Mouse (Mus musculus): ENCODE data around the gene Cnpy3.
A peak's percentile ranks its signal among the peaks of the same experiment; 100 is the strongest.

Gene Cnpy3

GRCm38 (mm10) chr17:46763544-46763943, 11.5 kb upstream of the Cnpy3 start, which contains the start of gene Ptcra:
Gene Ptcra (minus strand): TSS chr17:46763712.
- no peak for DNase-seq

DNA sequence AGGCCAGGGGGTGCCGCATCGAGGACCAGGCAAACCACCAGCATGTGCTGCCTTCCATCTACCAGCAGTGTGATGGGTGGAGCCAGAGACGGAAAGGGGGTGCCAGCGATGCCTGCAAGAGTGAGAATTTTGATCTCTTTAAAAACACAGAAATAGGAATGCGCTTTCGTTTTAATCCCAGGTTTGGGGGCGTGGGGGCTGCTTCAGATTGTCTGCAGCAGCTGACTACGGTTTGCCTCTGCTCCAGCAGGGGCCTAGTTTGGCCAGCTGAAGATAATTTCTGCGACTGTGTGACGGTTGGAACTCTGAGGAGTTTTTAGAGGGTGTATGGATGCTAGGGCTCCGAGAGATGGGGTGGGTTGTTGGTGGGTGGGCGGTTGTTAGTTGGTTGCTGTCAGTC, 6.7 kb upstream of the Cnpy3 start:
- DNase-seq: no peak

DNA sequence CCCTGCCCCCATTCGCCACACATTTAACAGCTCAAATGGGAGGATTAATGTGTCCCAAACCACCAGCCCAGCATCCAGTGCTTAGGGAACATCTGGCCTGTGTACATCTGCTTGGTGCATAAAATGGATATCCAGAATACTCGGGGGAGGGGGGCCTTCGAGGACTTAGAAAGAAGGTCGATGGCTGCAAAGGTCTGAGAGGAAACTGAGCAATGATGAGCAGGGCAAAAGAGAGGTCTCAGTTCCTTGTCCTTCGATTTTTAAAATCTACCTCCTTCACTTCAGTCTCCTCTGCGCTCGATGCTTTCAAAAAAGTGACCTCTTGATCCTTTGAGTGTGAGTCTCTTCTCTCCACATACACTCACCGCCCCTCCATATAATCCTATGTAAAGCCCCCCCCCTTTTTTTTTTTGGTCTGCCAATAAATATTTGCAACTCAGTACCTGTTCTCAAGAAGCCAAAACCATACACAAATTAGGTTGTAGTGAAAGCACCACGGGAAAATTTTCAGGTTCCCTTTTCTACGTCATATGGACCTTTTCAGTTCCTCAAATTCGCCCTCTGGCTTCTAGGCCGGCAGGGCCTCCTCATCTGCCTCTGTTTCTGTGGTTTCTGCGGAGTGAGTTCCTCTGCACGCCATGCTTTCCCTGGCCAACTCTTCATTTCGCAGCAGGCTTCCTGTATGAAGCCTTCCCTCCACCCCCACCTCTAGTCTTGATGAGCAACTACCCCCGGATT, 789 bp downstream of the Cnpy3 start:
- DNase-seq: no peak

DNA sequence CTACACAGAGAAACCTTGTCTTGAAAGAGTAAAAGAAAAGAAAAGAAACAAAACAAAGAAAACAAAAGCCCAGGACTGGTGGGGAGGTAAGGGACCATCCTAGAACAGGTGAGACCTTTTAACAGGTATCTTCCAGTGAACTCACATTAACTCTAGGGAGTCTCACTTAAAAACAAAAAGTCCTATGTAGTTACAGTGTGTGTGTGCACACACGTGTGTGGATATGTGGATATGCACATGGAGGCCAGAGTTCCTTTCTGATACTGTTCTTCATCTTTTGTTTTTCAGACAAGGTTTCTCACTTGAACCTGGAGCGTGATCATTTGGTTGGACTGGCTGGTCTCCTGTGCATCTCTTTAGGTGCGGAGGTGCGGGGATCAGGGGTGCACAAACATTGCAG, 1.4 kb downstream of the Cnpy3 start:
- no peak for DNase-seq

GRCm38 (mm10) chr17:46749282-46749681, 2.7 kb downstream of the Cnpy3 start:
- DNase-seq: no peak

DNA sequence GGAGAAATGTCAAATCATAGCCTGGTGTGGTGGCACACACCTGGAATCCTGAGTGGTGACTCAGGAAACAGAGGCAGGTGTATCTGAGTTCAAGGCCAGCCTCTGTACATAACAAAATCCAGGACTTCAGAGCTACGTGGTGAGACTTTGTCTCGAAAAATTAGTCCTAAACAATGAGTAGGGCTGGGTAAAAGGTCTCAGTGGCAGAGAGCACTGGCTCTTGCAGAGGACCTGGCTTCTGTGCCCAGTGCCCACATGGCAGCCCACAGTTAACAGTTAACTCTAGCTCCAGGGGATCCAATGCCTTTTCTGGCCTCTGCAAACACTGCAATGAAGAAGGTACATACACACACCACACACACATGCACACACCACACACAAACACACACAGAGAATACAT, 4.2 kb downstream of the Cnpy3 start:
- DNase-seq: no peak

DNA sequence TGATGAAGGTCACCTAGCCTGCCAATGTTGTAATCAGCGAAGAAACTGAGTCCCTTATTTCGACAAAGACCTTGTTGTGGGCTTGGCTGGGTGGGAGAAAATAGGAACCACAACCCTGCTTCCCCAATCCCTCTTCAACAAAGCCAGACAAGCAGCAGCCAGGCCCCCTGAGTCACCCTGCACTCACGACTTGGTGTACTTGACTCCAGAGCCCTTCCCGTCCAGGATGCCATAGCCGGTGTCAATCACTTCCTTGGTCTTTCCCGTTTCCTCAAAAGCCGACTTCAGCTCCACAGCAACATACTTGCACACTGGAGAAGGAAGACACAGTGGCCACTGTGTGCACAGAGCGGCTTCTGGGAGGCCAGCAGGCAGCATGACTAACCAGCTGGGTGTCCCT, 4.8 kb downstream of the Cnpy3 start:
- DNase-seq: no peak

- DNase-seq: no peak
Measured at GRCm38 (mm10) chr17:46745506-46745905, 6.5 kb downstream of the Cnpy3 start.

GRCm38 (mm10) chr17:46742986-46743385, 9.0 kb downstream of the Cnpy3 start:
- no peak for DNase-seq

GRCm38 (mm10) chr17:46741305-46741704, 10.7 kb downstream of the Cnpy3 start:
- DNase-seq: no peak

DNA sequence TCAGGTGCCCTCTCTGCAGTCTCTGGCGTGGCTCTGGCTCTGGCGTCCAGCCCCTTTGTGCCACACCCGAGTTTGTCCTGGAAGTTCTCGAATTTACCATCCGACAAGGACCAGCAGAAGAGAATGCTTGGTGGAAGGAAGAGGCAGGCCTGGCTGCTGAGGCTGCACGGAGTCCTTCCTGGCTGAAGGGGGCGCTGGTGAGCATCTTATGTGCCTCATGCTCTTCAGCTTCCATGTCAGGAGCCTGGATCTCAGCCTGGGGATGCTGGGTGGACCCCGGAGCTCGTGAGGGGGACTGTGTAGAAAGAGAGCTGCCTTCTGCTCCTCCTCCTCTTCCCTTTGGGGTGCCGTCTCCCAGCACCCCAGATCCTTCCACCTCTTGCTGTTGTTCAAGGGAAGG, 15.9 kb downstream of the Cnpy3 start:
- DNase-seq: no peak

DNA sequence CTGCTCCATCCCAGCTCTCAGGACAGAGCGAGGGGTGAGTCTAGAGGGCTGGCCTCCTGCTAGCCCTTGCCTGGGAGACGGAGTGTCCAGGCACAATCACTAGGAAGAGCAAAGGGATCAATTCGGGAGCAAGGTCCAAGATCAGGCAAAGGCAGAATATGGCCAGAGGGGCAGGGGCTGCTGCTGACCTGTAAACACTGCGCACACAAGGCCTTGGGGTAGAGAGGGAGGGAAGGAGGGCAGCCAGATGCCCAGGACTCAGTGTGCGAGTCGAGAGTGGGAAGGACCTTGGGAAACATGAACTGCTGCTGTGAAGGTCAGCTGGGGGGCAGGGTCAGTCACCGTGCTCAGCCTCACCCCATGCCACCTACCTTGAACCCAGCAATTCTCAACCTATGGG, 16.7 kb downstream of the Cnpy3 start:
- DNase-seq: no peak

- DNase-seq: no peak
Measured at GRCm38 (mm10) chr17:46734055-46734454, 18.0 kb downstream of the Cnpy3 start.

DNA sequence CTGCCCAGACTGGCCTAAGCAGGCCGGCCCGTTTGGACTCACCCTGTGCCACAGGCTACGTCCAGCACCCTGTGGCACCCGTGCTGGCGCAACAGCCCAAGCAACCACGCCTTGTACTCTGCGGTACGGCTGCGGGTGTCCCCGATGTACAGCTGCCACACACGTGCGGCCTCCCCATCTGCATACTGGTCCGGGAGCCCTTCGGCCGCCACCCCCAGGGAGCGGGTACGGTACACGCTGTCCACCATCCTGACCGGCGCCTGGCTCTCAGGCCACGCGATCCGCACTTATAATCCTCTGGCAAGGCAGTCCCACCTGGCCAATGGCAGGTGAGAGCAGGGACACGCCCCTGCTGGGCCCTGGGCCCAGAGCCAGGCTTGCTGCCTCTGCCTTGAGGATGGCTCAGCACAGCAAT, 23.1 kb downstream of the Cnpy3 start, which contains the start of gene Gnmt:
Gene Gnmt (minus strand): TSS at position 265 of the 415 bp plus-strand sequence.
- DNase-seq: peak; percentile 87 to 90

DNA sequence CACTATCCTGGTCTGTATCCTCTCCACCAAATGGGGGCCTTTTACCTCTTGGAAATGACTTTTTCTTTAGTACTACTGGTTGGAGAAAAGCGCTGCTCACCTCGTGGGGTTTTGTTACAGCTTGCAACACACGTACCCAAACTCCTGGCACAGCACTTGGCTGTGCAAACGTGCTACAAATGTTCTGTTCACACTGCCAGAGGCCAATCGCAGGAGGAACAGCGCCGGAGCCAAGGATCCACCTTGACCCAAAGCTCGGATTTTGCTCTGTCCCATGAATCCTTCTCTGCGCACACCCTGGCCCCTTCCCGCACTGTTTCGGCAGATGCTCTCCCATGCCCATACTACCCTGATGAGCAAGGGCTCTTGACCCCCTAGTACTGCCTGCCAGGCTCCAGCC, 23.5 kb downstream of the Cnpy3 start:
- DNase-seq: no peak

DNA sequence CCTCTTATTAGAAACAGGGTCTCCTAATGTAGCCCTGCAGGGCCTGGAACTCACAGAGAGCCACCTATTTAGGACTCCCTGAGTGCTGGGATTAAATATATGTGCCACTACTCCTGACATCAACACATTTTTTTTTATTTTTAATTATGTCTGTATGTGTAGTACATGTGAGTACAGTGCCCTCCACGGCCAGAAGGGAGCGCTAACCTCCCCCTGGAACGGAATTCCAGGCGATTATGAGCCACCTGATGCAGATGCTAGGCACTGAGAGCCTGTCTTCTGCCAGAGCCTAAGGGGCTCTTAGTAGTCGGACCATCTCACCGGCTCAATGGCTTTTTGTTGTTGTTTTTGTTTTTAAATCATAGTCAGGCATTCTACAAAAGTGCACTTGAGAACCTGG, 24.0 kb downstream of the Cnpy3 start:
- peak; percentile 36 to 54 for DNase-seq

DNA sequence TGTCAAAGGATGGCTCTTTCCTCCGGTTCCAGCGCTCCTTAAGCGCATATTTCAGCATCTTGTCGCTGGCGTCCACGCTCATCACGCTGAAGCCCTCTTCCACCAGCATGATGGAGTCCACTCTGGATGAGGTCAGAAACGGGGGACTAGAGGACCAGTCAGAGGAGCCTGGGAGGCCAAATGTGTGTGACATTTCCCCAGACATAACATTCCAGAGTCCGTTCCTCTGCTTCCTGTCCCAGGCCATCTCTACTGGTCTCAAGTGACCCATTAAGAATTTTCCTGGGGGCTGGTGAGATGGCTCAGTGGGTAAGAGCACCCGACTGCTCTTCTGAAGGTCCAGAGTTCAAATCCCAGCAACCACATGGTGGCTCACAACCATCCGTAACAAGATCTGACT, 24.7 kb downstream of the Cnpy3 start:
- DNase-seq: no peak

DNA sequence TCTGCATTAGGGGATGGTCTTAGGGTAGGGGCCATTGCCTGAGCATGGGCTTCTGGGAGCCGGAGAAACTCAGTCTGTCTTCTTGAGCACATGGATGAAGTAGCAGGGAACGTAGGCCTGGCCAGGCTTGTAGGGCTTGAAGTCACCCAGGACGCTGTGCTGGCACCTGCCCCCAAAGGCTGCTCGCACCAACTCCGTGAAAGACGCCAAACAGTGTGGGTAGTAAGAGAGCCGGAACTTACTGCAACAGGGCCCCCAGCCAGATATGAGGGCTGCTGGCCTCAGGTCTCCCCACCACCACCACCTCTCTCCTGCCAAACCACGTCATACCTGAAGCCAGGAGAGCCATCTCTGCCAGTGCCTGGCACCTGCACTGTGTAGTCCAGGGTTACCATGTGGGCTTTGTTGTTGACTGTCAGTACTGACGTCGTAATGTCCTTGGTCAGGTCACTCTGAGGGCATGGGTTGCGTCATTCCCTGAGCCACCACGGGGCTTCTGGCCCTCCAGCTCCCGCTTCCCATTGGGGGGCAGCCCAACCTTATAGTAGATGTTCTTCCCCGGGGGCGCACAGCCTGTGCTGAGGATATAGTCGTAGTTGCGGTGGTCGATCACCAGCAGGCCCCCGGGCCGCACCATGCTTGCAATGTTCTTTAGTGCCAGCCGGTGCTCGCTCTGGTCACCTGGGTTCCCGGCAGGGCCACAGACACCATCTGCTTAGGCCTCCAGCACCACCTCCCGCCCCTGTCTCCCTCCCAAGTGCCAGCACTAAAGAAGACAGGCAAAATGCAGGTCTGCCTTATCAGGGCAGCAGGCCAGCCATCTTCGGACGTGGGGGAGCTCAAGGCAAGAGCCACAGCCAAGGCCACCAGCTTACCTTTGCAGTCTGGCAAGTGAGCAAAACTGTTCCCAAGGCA, 26.0 kb downstream of the Cnpy3 start:
- DNase-seq: peak; percentile 78 to 79

DNA sequence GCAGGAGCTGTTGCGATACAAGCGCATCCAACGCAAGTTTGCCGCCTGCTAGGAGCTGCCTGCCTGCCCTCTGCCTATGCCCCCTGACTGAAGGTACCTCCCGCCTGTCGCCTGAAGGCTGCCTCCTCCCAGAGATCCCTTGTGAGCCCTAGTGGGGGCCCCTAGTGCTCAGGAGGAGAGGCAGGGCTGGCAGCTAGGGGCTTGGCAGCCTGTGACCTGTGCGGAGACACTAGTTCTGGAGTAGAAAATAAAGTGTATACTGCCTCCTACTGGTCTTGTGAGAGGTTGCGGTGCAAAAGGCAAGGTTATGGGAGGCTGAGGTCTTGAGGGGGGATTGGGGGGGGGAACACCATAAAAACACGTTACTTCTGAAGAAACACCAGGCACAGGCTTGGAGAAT, 26.7 kb downstream of the Cnpy3 start:
- DNase-seq: peak; percentile 36 to 43

- DNase-seq: no peak
Measured at GRCm38 (mm10) chr17:46724477-46725084, 27.4 kb downstream of the Cnpy3 start.

DNA sequence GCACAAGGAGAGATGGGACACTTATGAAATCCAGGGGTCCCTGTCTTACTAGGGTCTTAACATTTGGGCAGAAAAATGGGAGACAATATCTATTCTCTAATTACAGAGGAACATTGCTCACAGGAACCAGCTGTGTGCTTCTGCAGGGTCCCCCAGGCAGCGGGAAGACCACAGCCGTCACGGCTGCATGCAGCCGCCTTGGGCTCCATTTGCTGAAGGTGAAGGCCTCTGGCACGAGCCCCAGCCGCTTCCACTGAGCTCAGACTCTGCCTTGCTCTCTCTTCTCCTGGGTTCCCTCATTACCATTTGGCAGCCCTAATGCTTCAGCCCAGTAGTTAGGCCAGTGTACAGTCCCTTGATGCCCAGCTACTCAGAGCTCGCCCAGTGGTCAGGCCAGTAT, 30.9 kb downstream of the Cnpy3 start:
- no peak for DNase-seq

- peak in 1 of 2 experiments; percentile 16 for DNase-seq
Measured at GRCm38 (mm10) chr17:46714756-46715481, 37.1 kb downstream of the Cnpy3 start.

DNA sequence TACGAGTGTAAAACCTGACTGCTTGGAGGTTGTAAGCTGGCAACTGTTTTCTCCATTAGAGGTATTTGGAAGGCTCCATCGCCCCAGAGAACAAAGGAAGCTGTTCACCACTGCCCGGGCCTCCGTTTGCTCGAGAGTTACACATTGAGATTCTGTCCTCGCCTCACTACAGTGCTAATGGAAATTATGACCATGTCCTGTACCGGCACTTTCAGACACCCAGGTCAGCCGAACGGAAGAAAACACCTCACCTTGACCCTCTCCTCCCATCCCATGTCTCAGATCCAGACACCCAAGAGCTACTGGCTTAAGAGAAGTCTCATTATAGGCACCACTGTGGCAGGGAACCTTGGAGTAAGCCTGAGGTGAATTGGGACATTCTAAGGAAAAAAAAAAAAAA, 38.2 kb downstream of the Cnpy3 start:
- DNase-seq: no peak
